In genomic region chr16:17168049-17168448, GRCm38 (mm10) we compare ENCODE assay signal across 24 mouse cellular contexts. TPM values are rescaled to one million over a fixed set of nuclear protein-coding genes. Genes with fewer than 3 reads are reported as not detected.
A peak's percentile ranks its signal among the peaks of the same experiment; 100 is the strongest.
DNase-seq lines count a peak whose midpoint lies in the region; ATAC-seq and TF ChIP-seq lines count a peak whose summit lies in the region.
"Had no signal": no experiment of that assay in that cellular context is flagged by ENCODE, and none has a peak within 500 bp of the region (broad histone marks: within the 10 kb centered on the region; RNA-seq: fewer than 3 reads in every experiment).

No protein-coding gene starts in this region.

- no peaks in the 10 kb centered on the region for H3K9me3 ChIP-seq in lung, embryonic 15.5 days
- no peaks in the 10 kb centered on the region for H3K9me3 ChIP-seq in intestine, postnatal 0 days (ENCODE audit: control insufficient read depth)
- H3K9me3 ChIP-seq in lung, postnatal 0 days (ENCODE audit: low read length), result no peaks in the 10 kb centered on the region
- H3K9me3 ChIP-seq: embryonic facial prominence, embryonic 12.5 days; embryonic facial prominence, embryonic 15.5 days; hindbrain, embryonic 12.5 days; hindbrain, embryonic 15.5 days had no signal

- H3K27ac ChIP-seq in lung, embryonic 15.5 days, result peak overlapping the region; percentile 60
- peak overlapping the region; percentile 75 for H3K27ac ChIP-seq in intestine, postnatal 0 days (ENCODE audit: low read depth, low read length)
- H3K27ac ChIP-seq in lung, postnatal 0 days (ENCODE audit: low read length), result no peak overlapping the region
- H3K27ac ChIP-seq: embryonic facial prominence, embryonic 12.5 days; embryonic facial prominence, embryonic 15.5 days; gastrocnemius, adult 2 months; hindbrain, embryonic 12.5 days; hindbrain, embryonic 15.5 days had no signal

- no peak for TF ChIP-seq CTCF in lung, adult 2 months (IDR thresholded peaks at IDR 0.05; ENCODE audit: insufficient read depth, low read length)
- TF ChIP-seq CTCF in intestine, postnatal 0 days (IDR thresholded peaks at IDR 0.05; ENCODE audit: low read depth), result no peak
- TF ChIP-seq CTCF in lung, postnatal 0 days (IDR thresholded peaks at IDR 0.05), result no peak

- DNase-seq in lung, adult 2 months, result no peak
- DNase-seq in lung, postnatal 0 days (ENCODE audit: low spot score), result peak; percentile 80
- peak; percentile 49 for DNase-seq in lung, postnatal 36 days
- DNase-seq in layer of hippocampus, adult 11-12 months (ENCODE audit: low spot score), result no peak
- DNase-seq in thymus, postnatal 10 days (ENCODE audit: low spot score in 2 of 2), result no peak
- DNase-seq: adrenal gland, adult 2 months; adrenal gland, postnatal 25 days; cerebellum, adult 11 months; cerebellum, adult 2 months; cerebellum, adult 9-11 months; cerebellum, postnatal 25 days; forebrain, postnatal 0 days; gastrocnemius, adult 2 months; gastrocnemius, postnatal 14 days; heart, adult 11 months had no signal

- H3K9ac ChIP-seq in lung, embryonic 15.5 days, result no peak overlapping the region
- H3K9ac ChIP-seq in intestine, postnatal 0 days (ENCODE audit: low read depth, low read length), result no peak overlapping the region
- no peak overlapping the region for H3K9ac ChIP-seq in lung, postnatal 0 days (replicated peaks; ENCODE audit: low read depth)
- H3K9ac ChIP-seq: embryonic facial prominence, embryonic 12.5 days; embryonic facial prominence, embryonic 15.5 days; forebrain, postnatal 0 days; hindbrain, embryonic 12.5 days; hindbrain, embryonic 15.5 days had no signal

- H3K4me2 ChIP-seq in lung, embryonic 15.5 days, result no peak overlapping the region
- no peak overlapping the region for H3K4me2 ChIP-seq in intestine, postnatal 0 days (replicated peaks; ENCODE audit: low read depth)
- no peak overlapping the region for H3K4me2 ChIP-seq in lung, postnatal 0 days (replicated peaks; ENCODE audit: low read depth, low read length)
- H3K4me2 ChIP-seq: embryonic facial prominence, embryonic 12.5 days; embryonic facial prominence, embryonic 15.5 days; heart, embryonic 11.5 days; hindbrain, embryonic 12.5 days; hindbrain, embryonic 15.5 days had no signal

- H3K36me3 ChIP-seq in lung, embryonic 15.5 days, result peaks cover 37% of the 10 kb centered on the region
- H3K36me3 ChIP-seq in intestine, postnatal 0 days (ENCODE audit: control insufficient read depth, insufficient read depth), result 0 out of 2 replicates have a peak, but pooled peaks cover 7% of the 10 kb centered on the region
- peaks cover 24% of the 10 kb centered on the region for H3K36me3 ChIP-seq in lung, postnatal 0 days (ENCODE audit: insufficient read depth, low read length)

- WGBS in lung, embryonic 15.5 days, result 58% methylated on average over 5 of the region's 5 CpGs
- whole genome bisulfite sequencing in lung, adult 2 months, result 73% methylated on average over 5 of the region's 5 CpGs
- WGBS in intestine, postnatal 0 days, result 67% methylated on average over 5 of the region's 5 CpGs
- 49% methylated on average over 5 of the region's 5 CpGs for WGBS in lung, postnatal 0 days

- no peaks in the 10 kb centered on the region for H3K27me3 ChIP-seq in lung, embryonic 15.5 days
- H3K27me3 ChIP-seq in intestine, postnatal 0 days (replicated peaks; ENCODE audit: control insufficient read depth, insufficient read depth, low read length), result no peaks in the 10 kb centered on the region
- H3K27me3 ChIP-seq in lung, postnatal 0 days (replicated peaks; ENCODE audit: insufficient read depth, low read length), result no peaks in the 10 kb centered on the region
- H3K27me3 ChIP-seq: embryonic facial prominence, embryonic 12.5 days; embryonic facial prominence, embryonic 15.5 days; hindbrain, embryonic 12.5 days; hindbrain, embryonic 15.5 days had no signal

- TF ChIP-seq POLR2A in lung, adult 2 months (IDR thresholded peaks at IDR 0.05; ENCODE audit: borderline replicate concordance, extremely low read depth, low read depth, low read length), result no peak

- H3K4me3 ChIP-seq in lung, embryonic 15.5 days, result no peak overlapping the region
- H3K4me3 ChIP-seq in lung, adult 2 months (replicated peaks; ENCODE audit: extremely low read depth, low read depth, low read length), result no peak overlapping the region
- H3K4me3 ChIP-seq in intestine, postnatal 0 days (ENCODE audit: low read depth, low read length), result no peak overlapping the region
- H3K4me3 ChIP-seq in lung, postnatal 0 days (ENCODE audit: low read depth, low read length), result no peak overlapping the region
- H3K4me3 ChIP-seq: embryonic facial prominence, embryonic 12.5 days; embryonic facial prominence, embryonic 15.5 days; gastrocnemius, adult 2 months; hindbrain, embryonic 12.5 days; hindbrain, embryonic 15.5 days had no signal

- ATAC-seq in lung, embryonic 15.5 days (ENCODE audit: borderline replicate concordance, extremely low read depth, low FRiP score, low TSS enrichment), result peak; percentile 73; the same call in 1 of the 2 replicates
- ATAC-seq in intestine, postnatal 0 days, result no peak
- peak; percentile 88 for ATAC-seq in lung, postnatal 0 days
- ATAC-seq: CD4-positive, CD25-positive, alpha-beta regulatory T cell, adult 4 months; forebrain, embryonic 14.5 days; forebrain, postnatal 0 days had no signal

- peak; percentile 61 for TF ChIP-seq EP300 in lung, postnatal 0 days (IDR thresholded peaks at IDR 0.05)

- H3K4me1 ChIP-seq in lung, embryonic 15.5 days, result no peaks in the 10 kb centered on the region
- H3K4me1 ChIP-seq in lung, adult 2 months (ENCODE audit: control insufficient read depth, insufficient read depth, low read length), result peaks cover 4% of the 10 kb centered on the region; the same call in 1 of the 2 replicates
- H3K4me1 ChIP-seq in intestine, postnatal 0 days (replicated peaks; ENCODE audit: control insufficient read depth, insufficient read depth, low read length), result 0 out of 2 replicates have a peak, but pooled peaks cover 7% of the 10 kb centered on the region
- no peaks in the 10 kb centered on the region for H3K4me1 ChIP-seq in lung, postnatal 0 days (ENCODE audit: insufficient read depth, low read depth, low read length)
- H3K4me1 ChIP-seq: embryonic facial prominence, embryonic 12.5 days; embryonic facial prominence, embryonic 15.5 days; hindbrain, embryonic 12.5 days; hindbrain, embryonic 15.5 days had no signal

RNA-seq across cellular contexts. Expression of gene Ccdc116, which starts 21.0 kb away (rescaled TPM):
- polyA plus RNA-seq in lung, embryonic 15.5 days (2015; fragmentation: Nextera tagmentation; extraction: Ambion mirVana), result 0.31 and 0.48 TPM in 2 replicates
- 0.91 TPM in 2 replicates for polyA plus RNA-seq in lung, adult 2 months (2012; rRNA removed)
- 1.7 and 2.0 TPM in 2 replicates for polyA plus RNA-seq in intestine, postnatal 0 days (2015; fragmentation: Nextera tagmentation; extraction: Ambion mirVana)
- 0.08 and 0.13 TPM in 2 replicates for polyA plus RNA-seq in lung, postnatal 0 days (2015; fragmentation: Nextera tagmentation; extraction: Ambion mirVana)
- polyA plus RNA-seq: heart, embryonic 11.5 days had no signal

RNA-seq across cellular contexts. Expression of gene Ydjc, which starts 23.6 kb away (rescaled TPM):
- polyA plus RNA-seq in lung, embryonic 15.5 days (2015; fragmentation: Nextera tagmentation; extraction: Ambion mirVana), result 6.4 TPM in 2 replicates
- polyA plus RNA-seq in lung, adult 2 months (2012; rRNA removed), result 5.7 and 6.2 TPM in 2 replicates
- polyA plus RNA-seq in intestine, postnatal 0 days (2015; fragmentation: Nextera tagmentation; extraction: Ambion mirVana), result 24.6 and 28.8 TPM in 2 replicates
- polyA plus RNA-seq in lung, postnatal 0 days (2015; fragmentation: Nextera tagmentation; extraction: Ambion mirVana), result 1.6 TPM in 2 replicates

RNA-seq across cellular contexts. Expression of gene Ube2l3, which starts 34.4 kb away (rescaled TPM):
- 345 and 355 TPM in 2 replicates for polyA plus RNA-seq in lung, embryonic 15.5 days (2015; fragmentation: Nextera tagmentation; extraction: Ambion mirVana)
- 40.4 and 51.2 TPM in 2 replicates for polyA plus RNA-seq in lung, adult 2 months (2012; rRNA removed)
- polyA plus RNA-seq in intestine, postnatal 0 days (2015; fragmentation: Nextera tagmentation; extraction: Ambion mirVana), result 294 and 319 TPM in 2 replicates
- 197 and 200 TPM in 2 replicates for polyA plus RNA-seq in lung, postnatal 0 days (2015; fragmentation: Nextera tagmentation; extraction: Ambion mirVana)

RNA-seq across cellular contexts. Expression of gene Sdf2l1, which starts 35.9 kb away (rescaled TPM):
- polyA plus RNA-seq in lung, embryonic 15.5 days (2015; fragmentation: Nextera tagmentation; extraction: Ambion mirVana), result 105 and 112 TPM in 2 replicates
- polyA plus RNA-seq in lung, adult 2 months (2012; rRNA removed), result 29.1 and 37.2 TPM in 2 replicates
- 67.9 and 70.3 TPM in 2 replicates for polyA plus RNA-seq in intestine, postnatal 0 days (2015; fragmentation: Nextera tagmentation; extraction: Ambion mirVana)
- polyA plus RNA-seq in lung, postnatal 0 days (2015; fragmentation: Nextera tagmentation; extraction: Ambion mirVana), result 20.6 and 34.6 TPM in 2 replicates

RNA-seq across cellular contexts. Expression of gene Rimbp3, which starts 40.4 kb away (rescaled TPM):
- polyA plus RNA-seq in lung, embryonic 15.5 days (2015; fragmentation: Nextera tagmentation; extraction: Ambion mirVana), result 0.21 and 0.24 TPM in 2 replicates
- polyA plus RNA-seq in lung, adult 2 months (2012; rRNA removed), result 0.02 and 0.07 TPM in 2 replicates
- 0.14 and 0.21 TPM in 2 replicates for polyA plus RNA-seq in intestine, postnatal 0 days (2015; fragmentation: Nextera tagmentation; extraction: Ambion mirVana)
- polyA plus RNA-seq in lung, postnatal 0 days (2015; fragmentation: Nextera tagmentation; extraction: Ambion mirVana), result 0.07 TPM in 1 of 2 replicates, not detected in the other
- polyA plus RNA-seq: adrenal gland, adult 2 months; CD4-positive, CD25-positive, alpha-beta regulatory T cell, adult 4 months had no signal

Comparison
In these comparisons a context has a peak if more than half of its experiments do, and no peak if none do; other contexts are left out.
1. DNase-seq: peak in lung, postnatal 0 days (single experiment) and lung, postnatal 36 days (single experiment); none in lung, adult 2 months (single experiment), layer of hippocampus, adult 11-12 months (single experiment) and thymus, postnatal 10 days (0 of 2).